Mouse (Mus musculus): ENCODE results near the gene F830045P16Rik. TPM values are rescaled to one million over a fixed set of nuclear protein-coding genes. Genes with fewer than 3 reads are reported as not detected.
A peak's percentile ranks its signal among the peaks of the same experiment; 100 is the strongest.

The F830045P16Rik gene
- polyA plus RNA-seq, 1 experiment from 2014 or later, result not detected

DNA sequence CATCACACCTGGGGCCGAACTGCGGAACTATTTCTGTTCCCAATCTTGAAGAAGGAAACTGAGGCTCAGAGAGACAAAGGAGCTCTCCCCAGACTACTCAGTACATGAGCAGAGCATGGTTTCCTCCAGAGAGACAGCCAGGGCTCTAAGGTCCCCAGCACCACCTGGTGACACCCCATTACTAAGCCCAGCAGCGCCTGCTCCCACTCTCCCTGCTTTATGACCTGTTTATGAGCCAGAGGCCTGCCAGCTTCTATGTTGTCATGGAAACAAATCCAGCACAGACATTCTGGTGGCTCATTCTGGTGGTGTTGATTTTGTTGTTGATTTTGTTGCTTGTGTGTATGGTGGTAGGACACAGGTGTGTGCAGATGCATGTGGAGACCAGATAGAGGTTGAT lies 3.6 kb upstream of the F830045P16Rik start:
- no peak for ATAC-seq (ENCODE audit: borderline replicate concordance, extremely low read depth, low FRiP score, low TSS enrichment)
- Histone ChIP-seq H3K4me2 (no peak overlapping the region), H3K36me3 (no peaks in the 10 kb centered on the region), H3K9me3 (no peaks in the 10 kb centered on the region), H3K9ac (no peak overlapping the region), H3K27ac (no peak overlapping the region), H3K27me3 (no peaks in the 10 kb centered on the region), H3K4me3 (no peak overlapping the region), H3K4me1 (no peaks in the 10 kb centered on the region)
- 78% methylated on average over 3 of the region's 3 CpGs for WGBS

DNA sequence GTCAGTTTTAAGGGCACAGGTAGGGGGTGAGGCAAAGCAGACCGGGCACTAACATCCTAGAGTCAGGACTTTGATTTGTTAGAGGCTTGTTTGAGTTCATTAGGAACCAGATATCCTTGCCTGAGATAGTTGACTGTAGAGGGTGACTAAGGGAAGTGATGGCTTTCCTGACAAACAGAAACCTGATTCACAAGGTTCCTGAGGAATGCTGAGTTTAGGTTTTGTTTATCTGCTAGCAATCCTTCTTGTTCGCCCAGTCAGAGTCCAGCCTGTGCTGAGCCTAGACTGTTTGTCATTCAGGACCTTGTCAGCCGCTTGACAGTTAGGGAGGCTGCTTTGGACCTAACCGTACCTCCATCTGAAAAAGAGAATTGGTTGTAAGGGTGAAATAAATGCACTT lies 2.8 kb upstream of the F830045P16Rik start:
- no peaks in the 10 kb centered on the region for H3K27me3 ChIP-seq
- H3K4me2 ChIP-seq, result no peak overlapping the region
- no peaks in the 10 kb centered on the region for H3K36me3 ChIP-seq
- H3K4me1 ChIP-seq, result no peaks in the 10 kb centered on the region
- ATAC-seq (ENCODE audit: borderline replicate concordance, extremely low read depth, low FRiP score, low TSS enrichment), result no peak
- no peak overlapping the region for H3K9ac ChIP-seq
- no peak overlapping the region for H3K27ac ChIP-seq
- no peaks in the 10 kb centered on the region for H3K9me3 ChIP-seq
- no peak overlapping the region for H3K4me3 ChIP-seq
- 20% methylated on average over 4 of the region's 4 CpGs for WGBS

- no peaks in the 10 kb centered on the region for H3K4me1 ChIP-seq
- 68% methylated on average over 4 of the region's 4 CpGs for WGBS
- no peaks in the 10 kb centered on the region for H3K36me3 ChIP-seq
- no peak for ATAC-seq (ENCODE audit: borderline replicate concordance, extremely low read depth, low FRiP score, low TSS enrichment)
- H3K27ac ChIP-seq, result no peak overlapping the region
- no peaks in the 10 kb centered on the region for H3K27me3 ChIP-seq
- no peak overlapping the region for H3K4me2 ChIP-seq
- no peak overlapping the region for H3K4me3 ChIP-seq
- no peak overlapping the region for H3K9ac ChIP-seq
- no peaks in the 10 kb centered on the region for H3K9me3 ChIP-seq
Observed at GRCm38 (mm10) chr2:129537926-129538325, 1.5 kb upstream of the F830045P16Rik start.

DNA sequence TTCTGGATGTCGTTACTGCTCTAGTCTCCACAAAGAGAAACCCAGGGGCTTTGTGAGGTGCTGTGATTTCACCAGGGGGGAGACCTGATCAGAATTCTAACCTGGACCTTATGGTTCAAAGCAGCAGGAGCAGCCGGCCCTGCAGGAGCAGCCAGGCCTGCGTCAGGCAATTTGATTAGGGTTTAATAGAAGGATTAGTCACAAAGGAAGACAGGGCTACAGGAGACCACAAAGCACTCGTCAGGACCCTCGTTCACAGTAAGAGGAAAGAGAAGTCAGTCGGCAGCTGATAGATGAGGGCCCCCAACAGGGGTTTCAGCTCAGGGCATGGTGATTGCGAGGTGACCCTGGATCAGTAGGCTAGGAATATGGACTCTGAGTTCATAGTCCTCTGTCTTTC lies 958 bp upstream of the F830045P16Rik start:
- ATAC-seq (ENCODE audit: borderline replicate concordance, extremely low read depth, low FRiP score, low TSS enrichment), result no peak
- no peak overlapping the region for H3K9ac ChIP-seq
- H3K4me2 ChIP-seq, result no peak overlapping the region
- no peaks in the 10 kb centered on the region for H3K27me3 ChIP-seq
- WGBS, result 39% methylated on average over 7 of the region's 7 CpGs
- no peaks in the 10 kb centered on the region for H3K4me1 ChIP-seq
- H3K4me3 ChIP-seq, result no peak overlapping the region
- no peaks in the 10 kb centered on the region for H3K9me3 ChIP-seq
- no peak overlapping the region for H3K27ac ChIP-seq
- no peaks in the 10 kb centered on the region for H3K36me3 ChIP-seq

- H3K4me1 ChIP-seq, result no peaks in the 10 kb centered on the region
- no peak for ATAC-seq (ENCODE audit: borderline replicate concordance, extremely low read depth, low FRiP score, low TSS enrichment)
- no peak overlapping the region for H3K4me3 ChIP-seq
- H3K27ac ChIP-seq, result no peak overlapping the region
- H3K4me2 ChIP-seq, result no peak overlapping the region
- 59% methylated on average over 1 of the region's 1 CpGs for WGBS
- H3K9ac ChIP-seq, result no peak overlapping the region
- H3K27me3 ChIP-seq, result no peaks in the 10 kb centered on the region
- no peaks in the 10 kb centered on the region for H3K9me3 ChIP-seq
- no peaks in the 10 kb centered on the region for H3K36me3 ChIP-seq
Observed at GRCm38 (mm10) chr2:129536926-129537325, 524 bp upstream of the F830045P16Rik start.

DNA sequence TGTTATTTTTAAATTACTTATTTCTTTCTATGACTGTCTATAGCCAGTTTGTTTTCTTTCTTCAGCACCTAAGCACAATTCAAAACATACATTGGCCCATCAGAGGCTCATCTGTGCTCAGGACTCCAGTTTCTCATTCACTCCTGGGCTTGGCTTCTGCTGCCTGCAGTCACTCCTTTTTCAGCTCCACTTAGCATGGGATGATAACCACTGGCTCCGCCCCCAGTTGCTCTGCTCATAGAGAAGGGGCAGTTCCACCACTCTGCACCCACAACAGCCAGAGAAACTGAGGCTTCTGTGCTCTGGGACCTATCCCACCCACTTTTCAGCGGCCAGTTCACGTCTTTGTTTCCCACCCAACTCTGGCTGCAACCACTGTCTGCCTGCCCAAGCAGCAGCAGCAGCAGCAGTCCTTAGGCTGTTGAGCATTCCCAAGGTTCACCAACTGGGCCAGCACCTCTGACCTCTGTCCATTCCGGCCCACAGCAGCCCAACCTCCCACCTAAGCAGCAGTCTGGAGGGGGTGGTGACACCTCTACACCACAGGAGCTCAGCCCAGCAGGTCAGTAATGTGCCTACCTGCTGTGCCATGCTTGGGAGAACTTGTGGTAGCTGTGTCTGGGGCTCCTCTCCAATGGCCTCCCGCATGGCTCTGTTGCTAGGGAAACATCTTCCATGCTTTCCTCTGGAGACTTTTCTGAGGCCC lies 1.4 kb downstream of the F830045P16Rik start:
- H3K9ac ChIP-seq, result no peak overlapping the region
- no peak overlapping the region for H3K4me2 ChIP-seq
- H3K4me1 ChIP-seq, result no peaks in the 10 kb centered on the region
- H3K36me3 ChIP-seq, result no peaks in the 10 kb centered on the region
- H3K9me3 ChIP-seq, result no peaks in the 10 kb centered on the region
- H3K27ac ChIP-seq, result no peak overlapping the region
- WGBS, result 45% methylated on average over 5 of the region's 5 CpGs
- no peaks in the 10 kb centered on the region for H3K27me3 ChIP-seq
- no peak for ATAC-seq (ENCODE audit: borderline replicate concordance, extremely low read depth, low FRiP score, low TSS enrichment)
- H3K4me3 ChIP-seq, result no peak overlapping the region

DNA sequence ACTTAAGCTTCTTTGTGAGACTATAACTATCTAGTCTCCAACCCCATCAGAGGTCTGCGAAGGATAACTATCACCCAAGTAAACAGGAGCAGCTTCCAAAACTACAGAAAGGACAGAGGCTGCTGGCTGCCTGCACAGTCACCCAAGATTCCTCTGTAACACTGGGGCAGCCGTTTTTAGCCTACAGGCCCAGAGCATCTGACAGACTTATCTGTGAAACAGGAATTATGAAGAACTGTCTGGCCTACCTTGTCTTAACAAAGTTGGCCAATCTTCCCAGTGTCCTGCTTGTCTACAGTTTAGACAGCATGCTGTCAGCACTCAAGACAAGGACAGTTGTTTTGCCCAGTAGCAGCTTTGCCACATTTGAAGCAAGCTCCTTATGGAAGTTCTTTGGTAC lies 4.5 kb downstream of the F830045P16Rik start:
- Histone ChIP-seq H3K9me3 (no peaks in the 10 kb centered on the region), H3K27ac (no peak overlapping the region), H3K4me2 (no peak overlapping the region), H3K36me3 (no peaks in the 10 kb centered on the region), H3K4me1 (peaks cover 12% of the 10 kb centered on the region), H3K27me3 (no peaks in the 10 kb centered on the region), H3K4me3 (no peak overlapping the region), H3K9ac (no peak overlapping the region)
- WGBS, result 59% methylated on average over 2 of the region's 2 CpGs
- no peak for ATAC-seq (ENCODE audit: borderline replicate concordance, extremely low read depth, low FRiP score, low TSS enrichment)

DNA sequence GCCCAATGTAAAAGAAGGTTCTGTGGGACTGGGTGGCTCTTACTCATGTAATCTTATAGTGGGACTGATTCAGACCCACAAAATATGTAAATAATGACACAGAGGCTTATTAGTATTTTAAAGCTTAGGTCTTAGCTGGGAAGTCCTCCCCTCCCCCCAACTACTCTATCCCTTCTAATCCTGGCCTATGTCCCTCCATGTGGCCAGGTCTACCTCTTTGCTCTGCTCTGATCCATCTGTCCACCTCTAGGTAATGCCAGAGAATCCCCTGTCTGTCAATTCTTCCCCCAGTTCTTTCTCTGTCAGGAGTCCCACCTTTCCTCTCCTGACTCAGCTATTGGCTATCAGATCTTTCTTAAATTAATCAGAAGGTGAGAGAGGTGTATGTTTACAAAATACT lies 5.3 kb downstream of the F830045P16Rik start:
- Histone ChIP-seq H3K9me3 (no peaks in the 10 kb centered on the region), H3K9ac (no peak overlapping the region), H3K27ac (no peak overlapping the region), H3K4me3 (no peak overlapping the region), H3K36me3 (no peaks in the 10 kb centered on the region), H3K4me2 (no peak overlapping the region), H3K4me1 (peaks cover 15% of the 10 kb centered on the region), H3K27me3 (no peaks in the 10 kb centered on the region)
- ATAC-seq (ENCODE audit: borderline replicate concordance, extremely low read depth, low FRiP score, low TSS enrichment), result no peak

- WGBS, result 18% methylated on average over 14 of the region's 14 CpGs
Observed at GRCm38 (mm10) chr2:129529297-129530209, 6.8 kb downstream of the F830045P16Rik start.

GRCm38 (mm10) chr2:129527916-129528315 lies 8.5 kb downstream of the F830045P16Rik start:
- H3K27ac ChIP-seq, result no peak overlapping the region
- H3K9ac ChIP-seq, result no peak overlapping the region
- ATAC-seq (ENCODE audit: borderline replicate concordance, extremely low read depth, low FRiP score, low TSS enrichment), result no peak
- WGBS, result 77% methylated on average over 4 of the region's 4 CpGs
- H3K4me2 ChIP-seq, result no peak overlapping the region
- H3K4me1 ChIP-seq, result peaks cover 15% of the 10 kb centered on the region
- H3K36me3 ChIP-seq, result no peaks in the 10 kb centered on the region
- no peak overlapping the region for H3K4me3 ChIP-seq
- no peaks in the 10 kb centered on the region for H3K9me3 ChIP-seq
- H3K27me3 ChIP-seq, result no peaks in the 10 kb centered on the region

More at GRCm38 (mm10) chr2:129529297-129530209, 6.8 kb downstream of the F830045P16Rik start:
- Histone ChIP-seq H3K4me2 (0 out of 2 replicates have a peak overlapping the region, but pooled peaks have one; percentile 13), H3K9ac (no peak overlapping the region), H3K9me3 (no peaks in the 10 kb centered on the region), H3K36me3 (no peaks in the 10 kb centered on the region), H3K27ac (no peak overlapping the region), H3K27me3 (no peaks in the 10 kb centered on the region), H3K4me3 (no peak overlapping the region), H3K4me1 (peaks cover 15% of the 10 kb centered on the region)
- peak; percentile 76; the same call in 1 of the 2 replicates for ATAC-seq (ENCODE audit: borderline replicate concordance, extremely low read depth, low FRiP score, low TSS enrichment)

- H3K9ac ChIP-seq, result no peak overlapping the region
- no peaks in the 10 kb centered on the region for H3K27me3 ChIP-seq
- no peaks in the 10 kb centered on the region for H3K9me3 ChIP-seq
- H3K4me1 ChIP-seq, result peaks cover 15% of the 10 kb centered on the region
- no peaks in the 10 kb centered on the region for H3K36me3 ChIP-seq
- H3K4me3 ChIP-seq, result no peak overlapping the region
- no peak for ATAC-seq (ENCODE audit: borderline replicate concordance, extremely low read depth, low FRiP score, low TSS enrichment)
- 51% methylated on average over 4 of the region's 4 CpGs for WGBS
- no peak overlapping the region for H3K27ac ChIP-seq
- H3K4me2 ChIP-seq, result no peak overlapping the region
Observed at GRCm38 (mm10) chr2:129526322-129526721, 10.1 kb downstream of the F830045P16Rik start.

GRCm38 (mm10) chr2:129525644-129526043 lies 10.8 kb downstream of the F830045P16Rik start:
- no peak overlapping the region for H3K9ac ChIP-seq
- H3K27me3 ChIP-seq, result no peaks in the 10 kb centered on the region
- H3K36me3 ChIP-seq, result no peaks in the 10 kb centered on the region
- H3K27ac ChIP-seq, result no peak overlapping the region
- peaks cover 15% of the 10 kb centered on the region for H3K4me1 ChIP-seq
- H3K4me3 ChIP-seq, result no peak overlapping the region
- no peak for ATAC-seq (ENCODE audit: borderline replicate concordance, extremely low read depth, low FRiP score, low TSS enrichment)
- H3K4me2 ChIP-seq, result no peak overlapping the region
- H3K9me3 ChIP-seq, result no peaks in the 10 kb centered on the region

Data from lung, embryonic 15.5 days (tissue).